Mouse (Mus musculus) hindbrain, postnatal 0 days (tissue): Measurements from ENCODE around the gene Lamc1. TPM values are rescaled to one million over a fixed set of nuclear protein-coding genes. Genes with fewer than 3 reads are reported as not detected.

Experiments
- ATAC-seq: fragments of 200-750 bp; cut with Nextera tagmentation; 2 replicates; pipeline ENCODE4 v1.8.0; 2017; ENCODE audit warnings: mild to moderate bottlenecking, moderate TSS enrichment, moderate library complexity
- DNase-seq: peaks from one replicate; pipeline ENCODE4 v3.0.0-alpha.2; 2015; ENCODE audit warnings: low spot score
- H3K27ac ChIP-seq: fragments of 300-500 bp; sonication (generic); 2 replicates; pipeline ENCODE4 v1.5.1; 2014; ENCODE audit warnings: mild to moderate bottlenecking
- H3K27me3 ChIP-seq: fragments of 300-500 bp; sonication (generic); 2 replicates; pipeline ENCODE4 v1.6.1; 2014; ENCODE audit warnings: low read length, mixed read lengths; ENCODE audit not compliant: insufficient read depth
- H3K36me3 ChIP-seq: fragments of 300-500 bp; sonication (generic); 2 replicates; pipeline ENCODE4 v1.6.1; 2014; ENCODE audit warnings: low read length, mixed read lengths; ENCODE audit not compliant: insufficient read depth
- H3K4me1 ChIP-seq: fragments of 300-500 bp; sonication (generic); 2 replicates; pipeline ENCODE4 v1.6.1; 2014; ENCODE audit warnings: antibody characterized with exemption, low read length, mixed read lengths; ENCODE audit not compliant: insufficient read depth
- H3K4me2 ChIP-seq: fragments of 300-500 bp; sonication (generic); 2 replicates; pipeline ENCODE4 v1.6.1; 2014; ENCODE audit warnings: low read depth, mild to moderate bottlenecking, low read length, moderate library complexity, mixed read lengths
- H3K4me3 ChIP-seq: fragments of 300-500 bp; sonication (generic); 2 replicates; pipeline ENCODE4 v1.5.1; 2014; ENCODE audit warnings: low read length
- H3K9ac ChIP-seq: fragments of 300-500 bp; sonication (generic); replicated peaks from 2 replicates; pipeline ENCODE4 v1.6.1; 2014; ENCODE audit warnings: mild to moderate bottlenecking, low read length, moderate library complexity, mixed read lengths
- H3K9me3 ChIP-seq: fragments of 300-500 bp; sonication (generic); 2 replicates; pipeline ENCODE4 v1.6.1; 2016; ENCODE audit warnings: low read length, mixed read lengths
- CTCF ChIP-seq: IDR thresholded peaks from 2 replicates; pipeline ENCODE4 v1.5.1; 2016; ENCODE audit warnings: antibody characterized with exemption, control low read depth, low read depth
- WGBS: fragments of 180-500 bp; shearing (Covaris S2); extraction: QIAGEN DNeasy Blood & Tissue Kit; methylation state at CpG from one replicate; pipeline ENCODE4 v1.1.7; 2014; 5-methylcytosine and 5-hydroxymethylcytosine counted together
- polyA plus RNA-seq: library from polyadenylated mRNA; unstranded; fragments of >200 nt; fragmentation: Nextera tagmentation; extraction: Ambion mirVana; gene quantifications from 2 replicates; pipeline ENCODE4 v1.2.1, GENCODE M21; 2015
- total RNA-seq: library from RNA; depleted of rRNA; stranded (reverse); fragments of >200 nt; gene quantifications from 2 replicates; pipeline ENCODE4 v1.2.3, GENCODE M21; 2014

The Lamc1 gene
- total and polyA plus RNA-seq, 2 experiments from 2014 or later: 13.5 to 52.9 TPM

GRCm38 (mm10) chr1:153331796-153332443 lies 666 bp downstream of the Lamc1 start:
- peak; percentile 50 for ATAC-seq
- peak overlapping the region; percentile 96 for H3K4me2 ChIP-seq
- H3K36me3 ChIP-seq: no peaks in the 10 kb centered on the region
- 1% methylated on average over 42 of the region's 42 CpGs for WGBS
- H3K9me3 ChIP-seq: no peaks in the 10 kb centered on the region
- H3K27ac ChIP-seq: peak overlapping the region; percentile 92
- DNase-seq: peak; percentile 66
- 0 out of 2 replicates have a peak, but pooled peaks cover 11% of the 10 kb centered on the region for H3K4me1 ChIP-seq
- peak overlapping the region; percentile 93 for H3K4me3 ChIP-seq
- H3K9ac ChIP-seq: peak overlapping the region; percentile 86
- no peaks in the 10 kb centered on the region for H3K27me3 ChIP-seq
- peak; percentile 72 for TF ChIP-seq CTCF

GRCm38 (mm10) chr1:153331206-153331605 lies 1.4 kb downstream of the Lamc1 start:
- H3K36me3 ChIP-seq: no peaks in the 10 kb centered on the region
- no peaks in the 10 kb centered on the region for H3K9me3 ChIP-seq
- no peak for DNase-seq
- peak overlapping the region; percentile 96 for H3K4me2 ChIP-seq
- WGBS: 2% methylated on average over 4 of the region's 4 CpGs
- H3K4me1 ChIP-seq: 0 out of 2 replicates have a peak, but pooled peaks cover 11% of the 10 kb centered on the region
- H3K4me3 ChIP-seq: peak overlapping the region; percentile 93
- ATAC-seq: no peak
- H3K27ac ChIP-seq: no peak overlapping the region
- no peak for TF ChIP-seq CTCF
- no peaks in the 10 kb centered on the region for H3K27me3 ChIP-seq
- H3K9ac ChIP-seq: peak overlapping the region; percentile 86

- no peaks in the 10 kb centered on the region for H3K27me3 ChIP-seq
- 83% methylated on average over 6 of the region's 6 CpGs for WGBS
- no peaks in the 10 kb centered on the region for H3K9me3 ChIP-seq
- H3K4me3 ChIP-seq: no peak overlapping the region
- H3K36me3 ChIP-seq: no peaks in the 10 kb centered on the region
- no peak overlapping the region for H3K27ac ChIP-seq
- H3K9ac ChIP-seq: no peak overlapping the region
- 0 out of 2 replicates have a peak, but pooled peaks cover 11% of the 10 kb centered on the region for H3K4me1 ChIP-seq
- peak overlapping the region; percentile 96 for H3K4me2 ChIP-seq
- ATAC-seq: no peak
- no peak for DNase-seq
- TF ChIP-seq CTCF: no peak
These were observed 3.3 kb downstream of the Lamc1 start for GRCm38 (mm10) chr1:153329306-153329705.

- H3K36me3 ChIP-seq: no peaks in the 10 kb centered on the region
- DNase-seq (no peak), ATAC-seq (no peak)
- TF ChIP-seq CTCF: no peak
- H3K27me3 ChIP-seq: no peaks in the 10 kb centered on the region
- WGBS: 91% methylated on average over 4 of the region's 4 CpGs
- no peaks in the 10 kb centered on the region for H3K9me3 ChIP-seq
- H3K27ac ChIP-seq: no peak overlapping the region
- 0 out of 2 replicates have a peak, but pooled peaks cover 11% of the 10 kb centered on the region for H3K4me1 ChIP-seq
- H3K4me2 ChIP-seq: no peak overlapping the region
- no peak overlapping the region for H3K4me3 ChIP-seq
- H3K9ac ChIP-seq: no peak overlapping the region
These were observed 5.5 kb downstream of the Lamc1 start for GRCm38 (mm10) chr1:153327063-153327462.

- Histone ChIP-seq H3K9me3 (no peaks in the 10 kb centered on the region), H3K36me3 (no peaks in the 10 kb centered on the region), H3K27me3 (no peaks in the 10 kb centered on the region), H3K9ac (no peak overlapping the region), H3K27ac (no peak overlapping the region), H3K4me1 (0 out of 2 replicates have a peak, but pooled peaks cover 11% of the 10 kb centered on the region), H3K4me3 (no peak overlapping the region), H3K4me2 (no peak overlapping the region)
- 79% methylated on average over 7 of the region's 7 CpGs for WGBS
- DNase-seq: no peak
- no peak for ATAC-seq
- TF ChIP-seq CTCF: no peak
These were observed 6.4 kb downstream of the Lamc1 start for GRCm38 (mm10) chr1:153326226-153326625.

GRCm38 (mm10) chr1:153321404-153321803 lies 11.2 kb downstream of the Lamc1 start:
- H3K4me1 ChIP-seq: no peaks in the 10 kb centered on the region
- H3K27me3 ChIP-seq: no peaks in the 10 kb centered on the region
- no peak overlapping the region for H3K9ac ChIP-seq
- H3K4me2 ChIP-seq: no peak overlapping the region
- H3K9me3 ChIP-seq: no peaks in the 10 kb centered on the region
- DNase-seq: no peak
- H3K27ac ChIP-seq: no peak overlapping the region
- no peak for ATAC-seq
- TF ChIP-seq CTCF: no peak
- no peaks in the 10 kb centered on the region for H3K36me3 ChIP-seq
- no peak overlapping the region for H3K4me3 ChIP-seq
- WGBS: 87% methylated on average over 12 of the region's 12 CpGs

GRCm38 (mm10) chr1:153320554-153321147 lies 11.9 kb downstream of the Lamc1 start:
- Histone ChIP-seq H3K27me3 (no peaks in the 10 kb centered on the region), H3K4me2 (no peak overlapping the region), H3K9ac (no peak overlapping the region), H3K9me3 (no peaks in the 10 kb centered on the region), H3K4me1 (peaks cover 3% of the 10 kb centered on the region; the same call in 1 of the 2 replicates), H3K4me3 (no peak overlapping the region), H3K36me3 (no peaks in the 10 kb centered on the region), H3K27ac (no peak overlapping the region)
- TF ChIP-seq CTCF: no peak
- ATAC-seq (no peak), DNase-seq (no peak)
- 62% methylated on average over 6 of the region's 6 CpGs for WGBS
